Mouse (Mus musculus): Measurements from ENCODE around the gene Tpd52l1. TPM values are rescaled to one million over a fixed set of nuclear protein-coding genes. Genes with fewer than 3 reads are reported as not detected.

Gene Tpd52l1
- total RNA-seq, 1 experiment from 2014 or later, result 0.32 TPM

DNA sequence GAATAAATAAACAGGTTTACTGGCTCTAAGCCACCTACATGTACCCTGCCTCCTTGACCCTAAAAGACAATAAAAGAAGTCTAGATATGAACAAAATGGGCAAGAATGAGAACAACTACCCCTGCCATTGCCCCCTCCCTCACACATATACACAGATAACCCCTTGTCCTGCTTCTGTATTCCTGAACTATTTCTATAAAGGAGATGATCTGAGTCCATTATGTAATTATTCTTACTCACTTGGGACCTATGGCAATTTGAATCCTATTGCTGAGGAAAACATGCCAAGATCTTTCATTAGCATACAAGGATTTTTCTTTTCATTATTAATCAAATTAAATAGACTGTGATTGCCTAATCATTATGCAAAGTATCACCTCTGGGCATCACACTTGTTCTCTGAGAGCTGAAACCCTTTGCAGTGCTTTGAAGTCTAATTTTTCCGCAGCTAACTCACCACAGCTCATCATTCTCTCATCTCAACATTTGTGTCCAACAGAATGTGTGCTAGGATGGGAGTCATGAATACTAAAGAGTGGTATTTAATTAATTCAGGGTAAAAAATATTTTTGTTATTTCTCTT, 92.8 kb downstream of the Tpd52l1 start:
- no peak for ATAC-seq (replicated peaks; ENCODE audit: low read depth, poor library complexity, severe bottlenecking)

DNA sequence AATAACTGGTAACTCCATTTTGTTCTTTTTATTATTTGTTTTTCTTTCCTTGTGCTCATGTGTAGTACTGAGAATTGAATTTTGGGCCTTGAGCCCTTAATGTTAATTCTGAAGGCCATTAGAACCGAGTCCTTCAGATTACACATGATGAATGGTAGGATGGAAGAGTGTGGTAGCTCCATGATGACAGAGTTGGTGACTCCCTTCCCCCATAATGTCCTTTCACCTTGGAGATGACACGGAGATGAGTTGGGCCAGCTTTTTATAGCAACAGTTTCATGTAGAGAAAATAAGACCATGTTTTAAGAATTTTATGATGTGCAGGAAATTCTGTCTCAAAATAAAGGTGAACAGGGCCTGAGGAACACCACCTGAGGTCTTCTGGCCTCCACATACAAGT, 94.7 kb downstream of the Tpd52l1 start:
- no peak for ATAC-seq (replicated peaks; ENCODE audit: low read depth, poor library complexity, severe bottlenecking)

DNA sequence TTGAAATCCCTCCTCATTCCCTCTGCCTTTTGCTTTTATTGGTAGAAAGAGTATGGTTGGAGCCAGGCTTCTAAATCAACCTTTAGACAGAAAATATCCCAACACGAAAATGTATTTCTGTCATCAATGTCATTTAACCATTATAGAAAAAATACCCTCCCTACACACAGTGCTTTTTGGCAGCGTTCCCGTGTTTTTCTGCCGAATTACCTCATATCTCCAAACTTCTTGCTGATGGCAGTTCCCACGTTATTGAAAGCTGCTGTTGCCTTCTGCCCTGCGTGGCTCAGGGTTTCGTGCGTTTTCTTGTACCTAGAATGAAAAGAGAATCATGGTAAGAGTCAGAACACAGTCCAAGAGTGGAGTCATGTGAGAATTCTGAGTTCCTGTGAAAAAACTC, 99.4 kb downstream of the Tpd52l1 start:
- no peak for ATAC-seq (replicated peaks; ENCODE audit: low read depth, poor library complexity, severe bottlenecking)

DNA sequence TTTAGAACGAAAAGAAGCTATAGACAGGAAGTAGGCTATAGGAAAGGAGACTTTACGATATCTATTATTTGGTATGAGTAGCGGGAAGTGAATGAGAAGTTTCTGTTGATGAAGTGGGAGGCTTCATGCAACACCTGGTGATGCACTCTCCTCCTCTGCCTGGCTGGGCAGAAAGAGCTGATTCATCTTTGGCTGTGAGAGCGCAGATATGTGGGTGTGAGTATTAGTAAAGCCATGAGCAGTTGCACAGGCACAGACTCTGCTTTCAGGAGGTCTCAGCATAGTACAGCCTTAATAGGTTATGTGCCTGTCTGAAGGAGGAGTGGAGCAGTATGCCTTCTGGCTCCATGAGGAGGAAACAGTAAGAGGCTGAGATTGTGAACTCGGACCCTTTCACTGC, 109.3 kb downstream of the Tpd52l1 start:
- ATAC-seq (replicated peaks; ENCODE audit: low read depth, poor library complexity, severe bottlenecking), result no peak

DNA sequence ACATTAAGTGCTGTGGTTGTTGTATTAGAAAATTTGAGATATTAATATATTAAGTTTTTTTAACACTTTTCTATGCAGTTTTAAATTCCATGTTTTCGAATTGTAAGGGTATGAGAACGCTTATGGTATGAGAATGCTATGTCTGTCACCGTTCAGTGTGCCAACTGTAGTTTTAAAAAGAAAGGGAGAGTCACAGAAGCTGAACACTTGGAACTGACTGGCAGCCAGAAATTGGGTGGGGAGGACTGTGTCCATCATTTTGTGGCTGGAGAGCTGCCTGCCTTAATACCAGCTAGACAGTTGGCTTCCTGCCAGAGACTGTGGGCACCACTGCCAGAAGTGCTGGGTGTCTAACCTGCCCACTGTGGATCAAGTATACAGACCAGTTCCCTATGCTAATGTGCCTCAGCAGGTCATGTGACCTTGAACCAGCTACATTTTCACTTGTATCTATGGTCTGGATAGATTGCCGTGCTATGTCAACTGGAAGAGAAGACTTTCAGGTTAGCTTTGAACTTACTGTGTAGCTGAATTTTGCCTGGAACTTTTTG, 114.5 kb downstream of the Tpd52l1 start:
- peak; percentile 76 for ATAC-seq (replicated peaks; ENCODE audit: low read depth, poor library complexity, severe bottlenecking)

DNA sequence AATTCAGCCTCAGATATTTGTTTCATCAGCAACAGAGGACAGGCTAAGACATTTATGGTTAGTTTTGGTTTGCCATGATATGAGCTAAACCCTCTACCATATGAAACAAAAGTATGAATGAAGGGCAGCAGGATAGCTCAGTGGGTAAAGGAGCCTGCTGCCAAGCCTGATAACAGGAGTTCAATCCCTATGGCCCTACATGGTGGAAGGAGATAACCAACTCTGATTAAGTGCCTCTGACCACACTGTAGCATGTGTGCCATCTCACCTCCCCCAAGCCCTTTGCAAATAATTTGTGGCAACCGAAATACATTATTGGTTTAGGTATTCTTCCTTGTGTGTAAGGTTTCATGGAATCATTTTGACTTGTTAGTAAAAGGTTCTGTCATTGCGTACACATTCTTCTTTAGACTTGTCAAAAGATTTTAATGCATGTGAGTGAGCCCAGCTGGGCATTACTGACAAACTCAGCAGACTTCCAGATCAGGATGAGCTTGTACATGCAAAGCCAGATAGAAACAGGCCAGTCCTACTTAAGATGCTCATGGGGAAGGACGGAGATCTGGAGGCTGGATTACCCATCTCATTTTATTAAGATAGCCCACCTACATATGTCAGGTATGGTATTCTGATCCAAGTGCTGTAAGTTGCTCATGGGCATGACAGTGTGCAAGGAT, 115.3 kb downstream of the Tpd52l1 start:
- peak; percentile 75 for ATAC-seq (replicated peaks; ENCODE audit: low read depth, poor library complexity, severe bottlenecking)

DNA sequence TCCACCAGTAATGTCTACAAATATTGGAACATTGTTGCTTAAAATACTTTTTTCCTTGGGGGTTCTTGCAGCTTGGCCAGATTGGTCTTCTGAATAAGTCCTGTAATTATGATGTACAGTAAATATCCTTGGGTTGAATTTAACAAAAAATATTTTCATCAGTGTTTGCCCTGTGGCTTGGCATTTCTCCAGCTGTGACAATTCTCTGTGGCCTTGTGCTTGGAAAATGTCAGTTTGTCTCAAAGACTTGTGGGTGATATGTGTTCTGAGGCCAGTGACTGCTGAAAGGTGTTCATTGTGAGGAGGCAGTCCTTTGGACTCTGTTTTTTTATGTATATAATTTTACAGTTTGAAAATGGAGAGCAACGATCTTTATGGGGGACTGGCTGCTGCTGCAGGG, 116.3 kb downstream of the Tpd52l1 start:
- ATAC-seq (replicated peaks; ENCODE audit: low read depth, poor library complexity, severe bottlenecking), result no peak

DNA sequence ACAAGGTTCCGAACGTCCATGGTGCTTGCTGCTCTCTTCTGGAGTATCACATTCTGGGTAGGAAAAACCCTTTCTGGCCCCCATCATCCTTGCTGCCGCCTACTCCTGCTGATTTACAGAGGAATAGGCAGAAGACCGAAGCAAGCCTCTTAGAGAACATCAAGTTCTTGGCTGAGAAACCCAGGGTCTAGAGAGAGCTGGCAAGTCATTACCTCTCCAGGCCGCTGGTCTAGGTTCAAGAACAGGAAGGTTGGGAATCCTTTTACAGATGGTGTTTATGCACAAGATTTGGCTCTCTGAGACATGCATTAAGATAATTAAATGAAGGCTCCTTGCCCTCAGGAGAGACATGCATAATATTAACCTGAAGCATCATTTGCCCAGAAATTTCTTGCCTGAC, 127.3 kb downstream of the Tpd52l1 start:
- ATAC-seq (replicated peaks; ENCODE audit: low read depth, poor library complexity, severe bottlenecking), result no peak

DNA sequence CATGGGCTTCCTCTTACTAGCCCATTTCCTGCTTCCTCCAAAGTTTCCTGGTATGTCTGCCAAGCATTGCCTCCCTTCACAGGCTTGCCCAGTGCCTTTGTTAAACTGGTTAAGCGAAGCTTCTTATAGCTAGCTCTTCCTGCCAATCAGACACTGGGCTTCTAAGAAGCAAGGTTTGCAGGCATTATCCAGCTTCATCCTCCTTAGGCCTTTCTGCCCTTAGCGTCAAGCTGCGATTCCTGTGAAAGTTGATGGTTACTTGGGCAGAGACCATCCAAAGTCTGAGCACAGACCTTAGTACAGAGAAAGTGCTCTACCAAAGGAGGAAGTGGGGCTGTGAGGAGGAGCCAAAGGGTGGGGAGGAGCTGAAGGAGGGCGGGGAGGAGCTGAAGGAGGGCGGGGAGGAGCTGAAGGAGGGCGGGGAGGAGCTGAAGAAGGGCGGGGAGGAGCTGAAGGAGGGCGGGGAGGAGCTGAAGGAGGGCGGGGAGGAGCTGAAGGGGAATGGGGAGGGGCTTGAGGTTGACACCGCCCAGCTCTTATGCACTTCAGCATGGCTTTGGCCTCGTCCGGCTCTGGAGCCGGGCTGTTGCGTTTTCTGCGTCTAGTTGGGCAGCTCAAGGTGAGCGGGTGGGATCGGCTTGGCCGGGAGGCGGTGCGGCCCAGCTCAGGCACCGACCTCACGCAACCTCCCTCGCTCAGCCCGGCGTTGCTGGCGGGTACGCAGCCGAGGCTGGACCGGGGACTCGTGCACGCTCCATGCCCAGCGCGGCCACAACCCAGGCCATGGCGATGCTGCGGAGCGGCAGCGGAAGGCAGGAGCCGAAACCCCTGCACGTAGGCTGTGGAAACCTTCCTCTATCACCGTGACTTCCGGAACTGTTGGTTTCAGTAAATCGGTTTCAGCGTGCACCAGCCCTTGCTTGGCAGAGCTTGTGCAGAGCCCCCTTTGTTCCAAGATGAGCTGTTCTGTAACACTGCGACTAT, 132.6 kb downstream of the Tpd52l1 start, which contains the start of gene Hddc2:
Gene Hddc2 (plus strand): TSS at position 519 of the 984 bp plus-strand sequence.
- peak; percentile 89 for ATAC-seq (replicated peaks; ENCODE audit: low read depth, poor library complexity, severe bottlenecking)

DNA sequence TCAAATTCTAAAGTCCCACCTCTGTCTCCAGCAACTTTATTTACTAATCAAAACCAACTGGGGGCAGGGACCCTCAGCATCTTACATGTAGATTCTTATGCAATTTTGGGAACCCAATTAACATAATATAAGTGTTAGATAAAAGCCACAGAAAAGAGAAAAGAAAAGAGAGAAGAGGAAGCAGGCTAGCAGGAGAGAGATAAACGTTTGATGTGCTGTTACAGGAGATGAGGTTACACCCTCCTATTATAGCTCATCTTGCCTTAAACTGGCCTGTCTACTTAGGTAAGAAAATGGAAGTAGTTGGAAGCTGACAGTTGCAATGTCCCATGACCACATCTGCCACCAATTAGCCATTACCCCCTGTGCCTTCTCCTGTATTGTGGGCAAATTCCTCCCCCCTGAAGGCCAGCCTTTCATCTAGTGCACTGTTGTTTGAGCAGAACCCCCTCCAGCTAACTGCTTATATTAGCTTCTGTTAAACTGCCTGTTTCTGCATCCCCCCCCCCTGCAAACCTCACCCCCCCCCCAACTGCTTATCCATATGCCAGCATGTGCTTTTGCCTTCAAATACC, 138.6 kb downstream of the Tpd52l1 start:
- 0 out of 2 replicates have a peak, but pooled peaks have one; percentile 15 for ATAC-seq (replicated peaks; ENCODE audit: low read depth, poor library complexity, severe bottlenecking)

DNA sequence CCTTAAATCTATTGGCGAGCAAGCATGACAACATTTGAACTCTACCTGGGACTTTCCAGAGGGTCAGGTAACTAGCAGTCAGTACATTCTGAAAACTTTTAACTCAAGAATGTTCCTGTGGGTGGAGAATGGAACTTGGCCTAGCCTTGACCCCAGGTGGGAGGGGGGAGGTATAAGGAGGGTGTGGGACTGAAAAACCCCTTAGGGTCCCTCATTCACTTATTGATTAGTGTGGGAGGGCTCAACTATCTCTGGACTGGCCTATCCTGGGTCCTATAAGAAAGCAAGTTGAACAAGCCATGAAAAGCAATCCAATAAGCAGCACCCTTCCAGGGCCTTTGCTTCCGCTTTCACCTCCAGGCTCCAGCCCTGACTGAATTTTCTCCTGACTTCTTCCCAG, 142.3 kb downstream of the Tpd52l1 start:
- ATAC-seq (replicated peaks; ENCODE audit: low read depth, poor library complexity, severe bottlenecking), result no peak

DNA sequence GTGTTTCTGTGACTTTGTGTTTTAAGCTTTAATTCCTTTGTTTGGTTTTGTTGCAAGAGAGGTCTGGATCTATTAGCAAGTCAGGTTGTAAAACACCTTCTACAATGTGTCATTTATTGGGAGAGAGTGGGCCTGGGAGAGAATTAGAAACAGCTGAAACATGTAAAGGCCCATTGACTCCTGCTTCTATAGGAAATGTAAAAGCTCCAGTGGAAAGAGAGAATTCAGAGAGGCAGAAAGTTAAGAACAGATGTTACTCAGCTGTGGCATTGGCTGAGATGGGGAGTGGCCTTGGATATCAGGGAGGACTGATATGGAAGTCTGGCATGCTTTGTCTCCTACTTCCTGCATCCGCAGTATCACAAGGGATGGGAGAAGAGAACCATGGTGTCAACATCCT, 145.5 kb downstream of the Tpd52l1 start:
- ATAC-seq (replicated peaks; ENCODE audit: low read depth, poor library complexity, severe bottlenecking), result no peak

DNA sequence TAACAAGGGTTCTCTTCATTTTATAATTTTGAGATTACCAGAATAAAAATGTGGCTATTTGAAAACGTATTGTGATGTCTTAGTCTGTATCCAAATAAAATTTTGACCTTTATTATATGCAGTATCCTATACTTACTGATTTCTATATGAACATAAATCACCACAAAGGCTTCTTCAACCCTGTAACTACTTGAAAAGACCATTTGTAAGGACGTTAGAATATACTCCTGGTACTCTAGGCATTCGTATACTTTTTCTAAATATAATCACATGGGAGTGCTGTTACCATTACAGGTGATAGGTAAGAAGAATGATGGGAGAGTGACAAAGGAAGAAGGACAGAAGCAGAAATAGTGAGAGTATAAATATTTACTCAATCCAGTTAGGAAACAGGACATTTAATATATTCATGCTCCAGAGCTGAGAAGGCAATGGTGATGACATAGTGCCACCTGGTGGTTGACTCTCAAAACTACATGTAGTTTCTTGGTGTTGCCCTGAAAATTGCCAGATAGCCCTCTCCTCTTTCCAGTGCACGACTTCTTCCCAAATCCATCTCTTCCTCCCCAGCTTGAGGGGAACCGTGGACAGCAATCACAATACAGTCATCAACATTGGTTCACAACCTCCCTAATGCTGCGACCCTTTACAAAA, 146.7 kb downstream of the Tpd52l1 start:
- ATAC-seq (replicated peaks; ENCODE audit: low read depth, poor library complexity, severe bottlenecking), result peak; percentile 98

DNA sequence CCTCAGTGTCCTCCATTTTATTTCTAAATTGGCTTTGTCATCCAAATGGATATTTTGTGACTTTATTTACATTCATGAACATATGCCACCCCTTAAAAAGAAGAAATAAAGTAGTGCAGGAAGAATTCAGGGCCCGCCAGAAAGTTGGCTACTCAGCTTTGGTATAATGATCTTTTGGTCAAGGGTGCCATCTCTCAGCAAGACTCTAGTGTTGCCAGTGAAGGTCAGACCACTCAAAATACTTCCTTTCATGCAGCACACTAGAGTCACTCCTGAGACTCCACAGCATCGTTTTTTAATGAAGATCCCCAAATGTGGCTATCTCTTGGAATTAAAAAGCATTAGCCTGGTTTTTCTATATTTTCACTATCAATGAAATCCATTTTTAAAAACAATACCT, 147.5 kb downstream of the Tpd52l1 start:
- ATAC-seq (replicated peaks; ENCODE audit: low read depth, poor library complexity, severe bottlenecking), result no peak

DNA sequence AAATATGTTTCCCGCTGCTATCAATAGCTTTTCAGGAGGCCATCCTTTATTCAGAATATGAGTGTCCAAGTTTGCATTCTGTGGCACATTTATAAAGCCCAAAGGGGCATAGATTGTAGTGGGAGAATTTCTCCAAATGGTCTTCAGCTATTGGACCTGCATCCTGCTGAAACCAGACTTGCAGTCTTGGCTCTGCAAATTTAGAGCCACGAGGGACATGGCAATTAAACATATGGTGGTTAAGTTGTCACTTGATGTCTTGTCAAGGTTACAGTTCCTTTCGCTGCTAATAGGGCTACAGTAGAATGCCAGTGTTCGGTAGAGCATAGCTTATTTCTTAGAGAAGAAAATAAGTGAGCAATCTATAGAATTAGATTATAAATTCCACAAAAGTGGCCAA, 148.7 kb downstream of the Tpd52l1 start:
- ATAC-seq (replicated peaks; ENCODE audit: low read depth, poor library complexity, severe bottlenecking), result no peak

DNA sequence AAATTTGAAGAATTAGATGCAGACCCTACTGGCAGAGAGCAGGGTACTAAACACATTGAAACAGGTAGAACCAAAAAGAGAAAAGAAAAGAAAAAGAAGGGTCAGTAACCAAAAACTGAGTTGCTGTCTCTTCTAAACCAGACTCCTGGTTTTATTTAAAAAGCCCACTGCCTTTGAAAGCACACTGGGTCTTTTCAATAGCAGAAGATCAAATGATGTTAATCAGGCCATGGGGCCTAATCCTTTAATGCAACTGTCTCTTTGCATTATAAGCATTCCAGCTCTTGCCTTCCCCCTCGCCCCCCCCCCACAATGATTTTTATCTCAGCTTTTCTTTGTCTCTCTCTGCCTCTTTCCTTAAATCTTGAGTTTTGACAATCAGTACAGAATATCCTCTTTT, 149.3 kb downstream of the Tpd52l1 start:
- ATAC-seq (replicated peaks; ENCODE audit: low read depth, poor library complexity, severe bottlenecking), result no peak

DNA sequence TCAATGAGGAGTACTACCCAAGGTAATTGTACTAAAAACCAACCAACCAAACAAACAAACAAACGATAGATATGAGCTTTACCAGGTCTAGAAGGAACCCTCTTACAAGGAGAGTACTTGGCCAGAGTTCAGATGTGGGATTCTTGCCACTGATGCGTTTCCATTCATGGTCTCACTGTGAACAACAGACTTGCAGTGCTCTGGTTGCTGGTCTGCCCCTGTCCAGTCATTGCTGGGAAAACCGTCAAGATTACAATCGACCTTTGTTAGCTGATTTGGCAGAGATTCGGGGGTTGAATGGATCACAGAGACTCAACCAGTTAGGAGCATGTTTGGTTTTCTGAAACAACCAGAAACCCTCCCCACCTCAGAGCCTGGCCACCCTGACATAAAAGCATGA, 150.1 kb downstream of the Tpd52l1 start:
- no peak for ATAC-seq (replicated peaks; ENCODE audit: low read depth, poor library complexity, severe bottlenecking)

DNA sequence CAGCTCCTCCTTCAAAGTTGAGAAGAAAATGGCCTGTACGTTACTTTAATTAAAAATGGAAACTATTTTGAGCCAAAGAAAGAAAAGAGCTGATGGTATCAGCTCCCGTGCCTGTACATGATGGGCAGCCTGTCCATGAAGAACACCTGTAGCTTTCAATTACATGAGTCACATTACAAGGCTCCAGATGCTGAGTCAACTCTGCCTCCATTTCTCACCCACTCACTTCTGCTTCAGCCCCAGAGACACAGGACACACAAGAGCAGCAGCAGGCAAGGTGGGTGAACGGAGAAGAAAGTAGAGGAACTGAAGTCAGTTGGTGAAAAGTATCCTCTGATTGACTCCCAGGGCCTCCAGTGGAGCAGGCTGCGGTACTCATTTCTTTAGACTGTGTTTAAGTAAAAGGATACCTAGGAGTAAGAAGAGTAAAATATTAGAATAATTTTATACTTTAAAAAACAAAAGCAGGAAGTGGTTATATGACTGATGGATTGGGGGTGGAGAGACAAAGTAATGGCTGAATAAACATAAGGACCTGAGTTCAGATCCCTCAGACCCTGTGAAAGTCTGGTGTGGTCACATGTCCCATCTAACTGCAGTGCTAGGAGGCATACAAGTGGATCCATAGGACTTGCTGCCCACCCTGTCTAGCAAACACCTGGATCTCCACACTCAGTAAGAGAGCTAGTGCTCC, 156.9 kb downstream of the Tpd52l1 start:
- ATAC-seq (replicated peaks; ENCODE audit: low read depth, poor library complexity, severe bottlenecking), result no peak

DNA sequence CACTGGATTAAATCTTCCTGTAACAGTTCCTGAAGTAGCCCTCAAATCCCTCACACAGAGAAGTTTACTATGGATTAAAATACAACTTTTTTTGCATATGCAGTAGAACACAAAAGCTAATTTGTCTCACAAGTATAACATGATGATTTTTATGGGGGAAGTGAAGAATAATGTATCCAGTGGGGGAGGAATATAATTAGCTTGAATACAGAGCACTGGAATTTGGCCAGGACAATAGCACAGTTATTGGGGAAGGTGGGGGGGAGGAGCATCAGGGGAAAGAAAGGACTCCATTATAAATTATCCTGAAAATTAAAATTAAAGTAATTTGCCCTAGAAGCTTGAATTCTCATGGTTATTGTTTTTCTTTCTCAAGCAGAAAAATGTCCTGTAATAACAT, 158.0 kb downstream of the Tpd52l1 start:
- no peak for ATAC-seq (replicated peaks; ENCODE audit: low read depth, poor library complexity, severe bottlenecking)
